Mouse (Mus musculus) kidney, embryonic 14.5 days (tissue): Measurements from ENCODE around the gene Kat2b. TPM values are rescaled to one million over a fixed set of nuclear protein-coding genes. Genes with fewer than 3 reads are reported as not detected.
"Not testable (repeated sequence)": the region's sequence is repeated elsewhere in the genome, so short reads cannot be mapped to it uniquely, and the experiment has no call there.

Source experiments
- ATAC-seq: fragments of 200-750 bp; cut with Nextera tagmentation; 2 replicates; pipeline ENCODE4 v1.8.0; 2017; ENCODE audit warnings: moderate number of reproducible peaks, mild to moderate bottlenecking, moderate TSS enrichment, moderate library complexity; ENCODE audit not compliant: low FRiP score, low TSS enrichment
- H3K27ac ChIP-seq: fragments of 300-500 bp; sonication (generic); 2 replicates; pipeline ENCODE4 v1.5.1; 2014; ENCODE audit warnings: low read depth, mild to moderate bottlenecking, low read length, moderate library complexity, mixed read lengths
- H3K27me3 ChIP-seq: fragments of 300-500 bp; sonication (generic); 2 replicates; pipeline ENCODE4 v1.6.1; 2014; ENCODE audit warnings: mild to moderate bottlenecking, low read length; ENCODE audit not compliant: control insufficient read depth, insufficient read depth
- H3K36me3 ChIP-seq: fragments of 300-500 bp; sonication (generic); 2 replicates; pipeline ENCODE4 v1.6.1; 2014; ENCODE audit warnings: low read length, mixed read lengths; ENCODE audit not compliant: control insufficient read depth, insufficient read depth
- H3K4me1 ChIP-seq: fragments of 300-500 bp; sonication (generic); 2 replicates; pipeline ENCODE4 v1.6.1; 2014; ENCODE audit warnings: low read length, mixed read lengths; ENCODE audit not compliant: control insufficient read depth, insufficient read depth
- H3K4me2 ChIP-seq: fragments of 300-500 bp; sonication (generic); replicated peaks from 2 replicates; pipeline ENCODE4 v1.6.1; 2014; ENCODE audit warnings: low read depth, mild to moderate bottlenecking, low read length
- H3K4me3 ChIP-seq: fragments of 300-500 bp; sonication (generic); 2 replicates; pipeline ENCODE4 v1.5.1; 2014; ENCODE audit warnings: mild to moderate bottlenecking, low read length
- H3K9ac ChIP-seq: fragments of 300-500 bp; sonication (generic); 2 replicates; pipeline ENCODE4 v1.6.1; 2014; ENCODE audit warnings: low read depth, mild to moderate bottlenecking, low read length, moderate library complexity
- H3K9me3 ChIP-seq: fragments of 300-500 bp; sonication (generic); 2 replicates; pipeline ENCODE4 v1.6.1; 2016; ENCODE audit warnings: low read length; ENCODE audit not compliant: control insufficient read depth
- WGBS: fragments of 180-500 bp; shearing (Covaris S2); extraction: QIAGEN DNeasy Blood & Tissue Kit; methylation state at CpG from one replicate; pipeline ENCODE4 v1.1.7; 2014; 5-methylcytosine and 5-hydroxymethylcytosine counted together
- polyA plus RNA-seq: library from polyadenylated mRNA; unstranded; fragments of >200 nt; fragmentation: Nextera tagmentation; extraction: Ambion mirVana; gene quantifications from 2 replicates; pipeline ENCODE4 v1.2.1, GENCODE M21; 2014

The Kat2b gene
- polyA plus RNA-seq, 1 experiment from 2014 or later: 5.8 TPM

GRCm38 (mm10) chr17:53655959-53656358 lies 89.3 kb downstream of the Kat2b start:
- H3K27me3 ChIP-seq: no peaks in the 10 kb centered on the region
- H3K4me3 ChIP-seq: no peak overlapping the region
- no peaks in the 10 kb centered on the region for H3K4me1 ChIP-seq
- H3K27ac ChIP-seq: no peak overlapping the region
- no peaks in the 10 kb centered on the region for H3K9me3 ChIP-seq
- 93% methylated on average over 2 of the region's 2 CpGs for WGBS
- no peak overlapping the region for H3K4me2 ChIP-seq
- no peak overlapping the region for H3K9ac ChIP-seq
- ATAC-seq: no peak
- H3K36me3 ChIP-seq: peaks cover 11% of the 10 kb centered on the region; the same call in 1 of the 2 replicates

DNA sequence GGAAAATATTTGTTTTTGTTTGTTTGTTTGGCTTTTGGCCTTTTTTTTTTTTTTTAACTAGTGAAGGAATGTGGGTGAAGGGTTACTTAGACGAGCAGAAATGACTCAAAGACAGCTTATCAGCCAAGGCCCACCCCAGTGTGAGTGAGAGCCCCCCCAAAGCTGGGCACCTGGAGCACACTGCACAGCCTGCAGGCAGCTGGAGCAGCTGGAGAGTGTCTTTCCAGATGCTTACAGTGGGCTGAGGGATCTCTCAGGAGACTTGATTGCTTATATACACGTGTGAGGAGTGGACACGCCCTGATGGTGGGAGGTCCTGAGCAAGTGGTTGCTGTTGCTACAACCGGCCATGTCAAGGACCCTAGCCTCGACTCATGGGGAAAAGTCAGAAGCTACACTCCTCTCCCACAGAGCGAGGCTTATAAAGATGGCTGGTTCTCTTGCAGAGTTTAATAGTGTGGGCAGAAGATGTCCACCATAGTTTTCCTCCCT lies 89.8 kb downstream of the Kat2b start:
- ATAC-seq: no peak
- Histone ChIP-seq H3K27ac (no peak overlapping the region), H3K9me3 (no peaks in the 10 kb centered on the region), H3K27me3 (no peaks in the 10 kb centered on the region), H3K4me3 (no peak overlapping the region), H3K36me3 (peaks cover 11% of the 10 kb centered on the region; the same call in 1 of the 2 replicates), H3K4me2 (no peak overlapping the region), H3K9ac (no peak overlapping the region), H3K4me1 (no peaks in the 10 kb centered on the region)
- 64% methylated on average over 6 of the region's 6 CpGs for WGBS

DNA sequence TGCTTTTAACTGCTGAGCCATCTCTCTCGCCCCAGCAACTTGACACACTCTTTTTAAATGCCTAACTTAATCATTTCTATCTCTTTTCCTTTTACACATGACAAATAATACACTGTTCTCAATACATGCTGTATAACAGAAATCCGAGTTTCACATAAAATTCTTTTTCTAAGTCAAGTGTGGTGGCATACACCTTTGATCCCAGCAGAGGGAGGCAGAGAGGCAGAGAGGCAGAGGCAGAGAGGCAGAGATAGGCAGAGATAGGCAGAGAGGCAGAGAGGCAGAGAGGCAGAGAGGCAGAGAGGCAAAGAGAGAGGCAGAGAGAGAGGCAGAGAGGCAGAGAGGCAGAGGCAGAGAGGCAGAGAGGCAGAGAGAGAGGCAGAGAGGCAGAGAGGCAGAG lies 90.7 kb downstream of the Kat2b start:
- ATAC-seq, H3K27ac ChIP-seq, H3K27me3 ChIP-seq, H3K9me3 ChIP-seq, H3K4me3 ChIP-seq, H3K4me2 ChIP-seq, H3K4me1 ChIP-seq, H3K9ac ChIP-seq: not testable (repeated sequence)
- 74% methylated on average over 2 of the region's 2 CpGs for WGBS
- H3K36me3 ChIP-seq: peaks cover 11% of the 10 kb centered on the region; the same call in 1 of the 2 replicates

DNA sequence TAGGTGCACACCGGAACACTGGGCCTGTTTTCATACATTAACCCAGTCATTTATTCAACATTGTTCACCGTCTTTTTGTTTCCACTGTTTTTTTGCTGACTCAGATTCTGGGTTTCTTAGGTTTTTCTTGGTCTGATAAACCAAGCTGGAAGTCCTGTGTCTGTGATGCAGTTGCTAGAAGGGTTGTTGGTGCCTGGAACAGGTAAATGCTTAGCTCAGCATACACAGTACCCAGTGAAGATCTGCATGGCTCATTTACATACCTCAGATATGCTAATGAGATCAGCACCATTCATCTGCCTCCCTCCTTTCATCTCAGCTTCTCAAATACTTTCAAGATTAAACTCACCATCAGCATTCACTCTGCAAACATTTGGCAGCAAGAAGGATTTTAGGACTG lies 92.0 kb downstream of the Kat2b start:
- H3K9ac ChIP-seq: no peak overlapping the region
- no peak overlapping the region for H3K27ac ChIP-seq
- no peak overlapping the region for H3K4me2 ChIP-seq
- H3K4me1 ChIP-seq: no peaks in the 10 kb centered on the region
- H3K27me3 ChIP-seq: no peaks in the 10 kb centered on the region
- no peak overlapping the region for H3K4me3 ChIP-seq
- H3K9me3 ChIP-seq: no peaks in the 10 kb centered on the region
- peaks cover 6% of the 10 kb centered on the region; the same call in 1 of the 2 replicates for H3K36me3 ChIP-seq
- ATAC-seq: no peak
- WGBS: 83% methylated on average over 2 of the region's 2 CpGs

DNA sequence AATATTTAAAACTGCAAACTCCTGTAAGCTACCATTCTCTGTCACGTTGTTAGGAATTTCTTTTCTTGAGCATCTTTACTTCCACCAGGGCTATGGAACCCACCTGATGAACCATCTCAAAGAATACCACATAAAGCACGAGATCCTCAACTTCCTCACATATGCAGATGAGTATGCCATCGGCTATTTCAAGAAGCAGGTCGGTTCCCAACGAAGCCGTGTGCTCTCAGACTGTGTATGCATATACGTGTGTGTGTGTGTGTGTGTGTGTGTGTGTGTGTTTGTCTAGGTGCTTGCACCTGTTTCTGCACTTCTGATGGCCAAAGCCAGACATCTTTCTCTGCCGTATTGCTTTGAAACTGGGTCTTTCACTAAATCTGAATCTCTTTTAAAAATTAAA lies 92.6 kb downstream of the Kat2b start:
- 0 out of 2 replicates have a peak, but pooled peaks cover 3% of the 10 kb centered on the region for H3K36me3 ChIP-seq
- WGBS: 88% methylated on average over 8 of the region's 8 CpGs
- H3K27ac ChIP-seq: no peak overlapping the region
- no peak overlapping the region for H3K9ac ChIP-seq
- no peaks in the 10 kb centered on the region for H3K27me3 ChIP-seq
- no peak overlapping the region for H3K4me2 ChIP-seq
- H3K9me3 ChIP-seq: no peaks in the 10 kb centered on the region
- H3K4me1 ChIP-seq: no peaks in the 10 kb centered on the region
- no peak for ATAC-seq
- no peak overlapping the region for H3K4me3 ChIP-seq

- Histone ChIP-seq H3K27ac (no peak overlapping the region), H3K27me3 (no peaks in the 10 kb centered on the region), H3K9me3 (no peaks in the 10 kb centered on the region), H3K4me1 (no peaks in the 10 kb centered on the region), H3K9ac (no peak overlapping the region), H3K36me3 (0 out of 2 replicates have a peak, but pooled peaks cover 3% of the 10 kb centered on the region), H3K4me2 (no peak overlapping the region), H3K4me3 (no peak overlapping the region)
- ATAC-seq: no peak
- 92% methylated on average over 4 of the region's 4 CpGs for WGBS
Observed at GRCm38 (mm10) chr17:53659738-53660137, 93.1 kb downstream of the Kat2b start.

DNA sequence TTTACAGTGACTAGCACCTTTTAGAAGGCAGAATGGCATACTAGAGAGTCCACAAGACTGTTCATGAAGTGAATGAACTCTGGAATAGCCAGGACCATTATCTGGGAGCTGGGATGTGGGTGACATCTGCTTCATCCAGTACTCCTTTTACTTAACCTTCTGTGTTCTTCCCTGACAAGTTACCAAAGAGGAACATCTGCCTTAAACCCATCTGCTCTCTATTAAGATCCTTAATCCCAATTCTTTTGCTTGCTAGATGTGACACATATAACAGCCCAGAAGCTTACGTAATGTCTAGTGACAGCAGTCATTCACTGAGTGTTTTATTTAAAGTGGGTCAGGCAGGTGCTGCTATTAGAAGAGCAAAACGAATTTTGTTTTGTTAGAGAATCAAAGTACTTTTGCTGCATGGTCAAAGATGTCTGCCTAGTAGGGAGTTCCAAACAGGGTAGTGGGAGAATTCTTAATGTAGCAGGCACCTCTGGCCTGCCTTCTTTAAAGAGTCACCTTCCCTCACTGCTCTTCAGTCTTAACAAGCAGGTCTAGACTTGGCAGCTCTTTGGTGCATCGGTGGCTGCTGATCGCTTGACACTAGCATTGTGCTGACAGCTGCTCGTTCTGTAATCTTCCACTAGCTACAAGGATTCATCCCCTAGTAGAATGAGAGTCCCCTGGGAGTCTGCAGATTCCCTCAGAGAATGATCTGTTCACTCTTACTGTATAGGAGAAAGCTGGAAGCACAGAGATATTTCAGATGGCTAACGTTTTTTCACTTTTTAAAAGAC lies 94.6 kb downstream of the Kat2b start:
- no peak for ATAC-seq
- H3K9ac ChIP-seq: no peak overlapping the region
- no peaks in the 10 kb centered on the region for H3K4me1 ChIP-seq
- WGBS: 82% methylated on average over 6 of the region's 6 CpGs
- H3K27me3 ChIP-seq: no peaks in the 10 kb centered on the region
- no peak overlapping the region for H3K4me2 ChIP-seq
- no peak overlapping the region for H3K4me3 ChIP-seq
- H3K9me3 ChIP-seq: no peaks in the 10 kb centered on the region
- no peaks in the 10 kb centered on the region for H3K36me3 ChIP-seq
- no peak overlapping the region for H3K27ac ChIP-seq

- no peak overlapping the region for H3K27ac ChIP-seq
- H3K27me3 ChIP-seq: no peaks in the 10 kb centered on the region
- peaks cover 2% of the 10 kb centered on the region for H3K36me3 ChIP-seq
- 92% methylated on average over 3 of the region's 3 CpGs for WGBS
- no peaks in the 10 kb centered on the region for H3K4me1 ChIP-seq
- H3K9me3 ChIP-seq: no peaks in the 10 kb centered on the region
- H3K4me2 ChIP-seq: no peak overlapping the region
- ATAC-seq: no peak
- no peak overlapping the region for H3K9ac ChIP-seq
- no peak overlapping the region for H3K4me3 ChIP-seq
Observed at GRCm38 (mm10) chr17:53664267-53664666, 97.6 kb downstream of the Kat2b start.

- no peaks in the 10 kb centered on the region for H3K27me3 ChIP-seq
- no peaks in the 10 kb centered on the region for H3K4me1 ChIP-seq
- H3K9me3 ChIP-seq: no peaks in the 10 kb centered on the region
- no peak overlapping the region for H3K4me3 ChIP-seq
- H3K27ac ChIP-seq: no peak overlapping the region
- H3K36me3 ChIP-seq: peaks cover 4% of the 10 kb centered on the region
- H3K4me2 ChIP-seq: no peak overlapping the region
- 69% methylated on average over 2 of the region's 2 CpGs for WGBS
- no peak overlapping the region for H3K9ac ChIP-seq
- ATAC-seq: no peak
Observed at GRCm38 (mm10) chr17:53664703-53665382, 98.2 kb downstream of the Kat2b start.
